Mouse (Mus musculus) spleen, adult 2 months (tissue): ENCODE results near the gene Cd248.

Source experiments
- CTCF ChIP-seq: fragments of 200-500 bp; IDR thresholded peaks from 2 replicates; pipeline ENCODE4 v1.5.1; 2011; ENCODE audit warnings: mild to moderate bottlenecking, inconsistent platforms; ENCODE audit not compliant: insufficient read depth, insufficient read length, insufficient replicate concordance; ENCODE audit errors: extremely low read depth
- POLR2A ChIP-seq: fragments of 200-500 bp; IDR thresholded peaks from 2 replicates; pipeline ENCODE4 v1.6.1; 2011; ENCODE audit warnings: low read depth, low read length, inconsistent platforms

DNA sequence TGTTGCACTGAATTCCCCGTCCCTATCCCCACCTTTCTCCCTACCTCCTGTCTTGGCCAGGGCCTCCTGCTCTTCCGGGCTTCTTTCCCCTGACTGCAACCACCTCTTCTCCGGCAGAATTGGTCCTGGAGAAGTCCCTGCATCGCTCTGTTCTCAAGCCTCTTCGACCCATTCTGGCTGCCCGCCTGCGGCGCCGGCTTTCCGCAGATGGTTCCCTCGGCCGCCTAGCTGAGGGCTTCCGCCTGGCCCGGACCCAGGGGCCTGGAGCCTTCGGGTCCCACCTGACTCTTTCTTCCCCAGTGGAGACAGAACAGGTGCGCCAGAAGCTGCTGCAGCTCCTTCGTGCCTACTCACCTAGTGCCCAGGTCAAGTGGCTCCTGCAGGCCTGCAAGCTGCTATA is 15.0 kb upstream of the Cd248 start:
- TF ChIP-seq CTCF (no peak), POLR2A (no peak)
